Mouse (Mus musculus): ENCODE measurements around the gene Adk. TPM values are rescaled to one million over a fixed set of nuclear protein-coding genes. Genes with fewer than 3 reads are reported as not detected.

Gene Adk
- total and polyA plus RNA-seq, 3 experiments = 47.9 to 129 (median 59.0) TPM

DNA sequence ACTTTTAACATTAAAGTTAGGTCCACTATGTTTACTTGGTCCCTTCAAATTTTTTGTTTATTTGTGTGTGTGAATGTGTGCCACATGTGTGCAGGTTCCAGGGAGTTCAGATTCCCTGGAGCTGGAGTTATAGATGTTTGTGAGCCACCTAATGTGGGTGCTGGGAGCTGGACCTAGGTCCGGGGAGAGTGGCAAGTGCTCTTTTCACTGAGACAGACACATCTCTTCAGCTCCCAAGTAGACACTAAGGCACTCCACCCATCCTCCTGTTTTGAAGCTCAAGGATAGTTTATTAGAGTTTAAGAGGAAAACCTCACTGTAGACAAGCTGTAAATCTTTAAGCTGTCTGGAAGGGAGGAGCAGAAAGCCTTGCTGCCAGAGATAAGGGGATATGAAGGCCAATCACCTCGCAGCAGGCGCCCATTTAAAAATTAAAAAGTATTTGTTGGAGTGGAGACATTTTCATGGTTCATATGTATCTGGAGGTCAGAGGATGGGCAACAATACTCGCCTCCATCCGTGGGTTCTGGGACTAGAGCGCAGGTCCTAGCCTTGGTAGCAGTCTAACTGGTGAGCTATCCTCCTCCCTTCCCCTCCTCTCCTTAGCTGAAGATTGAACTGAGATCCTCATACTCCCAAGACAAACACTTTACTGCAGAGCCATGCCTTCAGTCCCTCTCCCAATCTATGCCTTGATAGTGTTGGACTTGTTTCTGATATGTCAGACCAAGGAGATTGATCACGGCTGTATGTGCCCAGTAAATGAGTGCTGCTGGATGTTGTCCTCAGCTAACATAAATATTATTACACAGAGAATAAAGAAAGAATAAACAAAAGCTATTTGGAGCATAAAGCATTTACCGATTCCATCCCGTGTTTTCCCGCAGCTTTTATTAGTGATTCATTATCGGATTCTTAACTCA lies 22.3 kb downstream of the Adk start:
- dilution Hi-C loops (cut with MboI; ENCODE audit: extremely low pct_ligation_motif_present, extremely low pct_unique_long_range_greater_than_20kb, low sequenced_read_pairs) = no loop called here
- DNase-seq (ENCODE audit: extremely low read depth) = no peak
- H3K4me1 ChIP-seq (ENCODE audit: control insufficient read depth in 1 of 2, insufficient read depth in 2 of 2) = peaks cover 2 to 16% of the 10 kb centered on the region in 2 experiments; a peak in 2 of 4 replicates

DNA sequence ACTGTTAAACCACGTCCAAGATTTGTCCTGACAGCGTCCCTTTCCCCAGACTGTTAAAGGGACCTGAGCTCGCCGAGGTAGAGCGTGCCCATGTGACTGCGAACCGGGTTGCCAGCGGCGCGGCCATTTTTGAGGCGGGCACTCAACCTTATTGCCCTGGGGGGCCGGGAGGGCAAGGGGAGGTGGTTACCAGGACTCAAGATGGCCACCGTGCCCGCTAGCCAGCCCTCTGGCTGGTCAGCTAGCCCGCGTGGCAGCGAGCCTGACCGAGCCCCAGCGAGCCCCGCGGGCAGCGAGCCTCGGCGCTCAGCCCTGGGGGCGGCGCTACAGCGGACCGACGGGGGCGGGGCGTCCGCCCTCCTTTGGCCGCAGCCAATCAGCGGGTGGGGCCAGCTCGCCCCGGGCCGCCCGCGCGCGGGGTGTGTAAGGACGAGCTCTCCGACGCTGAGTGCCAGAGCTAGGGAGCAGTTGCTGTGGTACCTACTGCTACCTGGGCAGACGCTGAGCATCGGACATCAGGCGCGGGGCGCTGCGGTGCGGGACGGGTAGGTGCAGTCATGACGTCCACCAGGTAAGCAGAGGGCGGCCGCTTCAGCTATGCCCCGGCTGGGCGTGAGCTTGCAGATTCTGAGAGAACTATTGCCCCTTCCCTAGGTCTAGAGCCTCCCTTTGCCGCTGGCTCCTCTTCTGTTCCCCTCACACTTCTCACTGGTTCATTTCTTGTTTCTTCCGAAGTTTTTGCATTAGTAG lies 23.6 kb downstream of the Adk start:
- Histone ChIP-seq H3K4me3 (replicated peaks in 1 of 3; ENCODE audit: low read depth in 2 of 3, low read length in 2 of 3, poor library complexity in 1 of 3) (peak overlapping the region; percentile 55 to 90 (median 75)), H3K9ac (ENCODE audit: insufficient read depth, low read depth) (peak overlapping the region; percentile 68), H3K4me1 (ENCODE audit: control insufficient read depth in 1 of 2, insufficient read depth in 2 of 2) (peaks cover 2 to 16% of the 10 kb centered on the region in 2 experiments; a peak in 2 of 4 replicates), H3K36me3 (replicated peaks in 1 of 2; ENCODE audit: control insufficient read depth in 1 of 2, insufficient read depth in 1 of 2, low read length in 1 of 2) (no peaks in the 10 kb centered on the region), H3K9me3 (replicated peaks; ENCODE audit: low read length) (no peaks in the 10 kb centered on the region), H3K4me2 (ENCODE audit: insufficient read depth, low read depth, poor library complexity, severe bottlenecking) (peak overlapping the region; percentile 80), H3K27ac (ENCODE audit: insufficient read depth, low read depth) (no peak overlapping the region), H3K27me3 (replicated peaks) (no peaks in the 10 kb centered on the region), H3K79me2 (replicated peaks; ENCODE audit: control insufficient read depth, extremely low read depth, insufficient read depth, poor library complexity, severe bottlenecking) (no peaks in the 10 kb centered on the region)
- DNase-seq (ENCODE audit: extremely low read depth) = peak; percentile 72
- TF ChIP-seq MAFK (IDR thresholded peaks at IDR 0.05; ENCODE audit: insufficient replicate concordance, low read length) = no peak
- TF ChIP-seq HCFC1 (IDR thresholded peaks at IDR 0.05; ENCODE audit: low read depth, low read length) = peak; percentile 71
- peak; percentile 57 for TF ChIP-seq USF2 (conservative IDR thresholded peaks at IDR 0.05; ENCODE audit: low read depth, low read length)
- peak; percentile 57; the same call in 1 of the 2 replicates for TF ChIP-seq NRF1 (IDR thresholded peaks at IDR 0.05; ENCODE audit: low read depth, low read length)
- TF ChIP-seq ZNF384 (IDR thresholded peaks at IDR 0.05; ENCODE audit: low read depth, low read length) = no peak
- peak; percentile 48; the same call in 1 of the 2 replicates for TF ChIP-seq TCF12 (IDR thresholded peaks at IDR 0.05; ENCODE audit: low read depth, low read length)
- peak; percentile 37; the same call in 1 of the 2 replicates for TF ChIP-seq NELFE (IDR thresholded peaks at IDR 0.05; ENCODE audit: low read depth, low read length)
- TF ChIP-seq POLR2A (IDR thresholded peaks at IDR 0.05; ENCODE audit: low read depth, low read length) = peak; percentile 56; the same call in 1 of the 2 replicates
- TF ChIP-seq CHD2 (IDR thresholded peaks at IDR 0.05; ENCODE audit: low read length) = no peak
- peak; percentile 78; the same call in 1 of the 2 replicates for TF ChIP-seq MXI1 (IDR thresholded peaks at IDR 0.05; ENCODE audit: low read depth, low read length)
- 0 out of 2 replicates have a peak, but pooled peaks have one; percentile 26 for TF ChIP-seq BHLHE40 (IDR thresholded peaks at IDR 0.05; ENCODE audit: low read depth, low read length)
- peak; percentile 60 for TF ChIP-seq ZMIZ1 (IDR thresholded peaks at IDR 0.05; ENCODE audit: low read depth, low read length)
- no peak for TF ChIP-seq TBP (conservative IDR thresholded peaks at IDR 0.05; ENCODE audit: low read depth, low read length)
- peak; percentile 76 for TF ChIP-seq USF1 (IDR thresholded peaks at IDR 0.05; ENCODE audit: low read depth, low read length)
- no peak for TF ChIP-seq MEF2A (IDR thresholded peaks at IDR 0.05; ENCODE audit: borderline replicate concordance, low read depth, low read length)
- no peak for TF ChIP-seq SMC3 (IDR thresholded peaks at IDR 0.05; ENCODE audit: low read depth, low read length)
- peak; percentile 48; the same call in 1 of the 2 replicates for TF ChIP-seq MAX (IDR thresholded peaks at IDR 0.05; ENCODE audit: low read length)
- TF ChIP-seq UBTF (IDR thresholded peaks at IDR 0.05; ENCODE audit: low read depth, low read length) = 0 out of 2 replicates have a peak, but pooled peaks have one; percentile 53
- TF ChIP-seq KAT2A (IDR thresholded peaks at IDR 0.05; ENCODE audit: insufficient replicate concordance, low read length) = no peak
- TF ChIP-seq EP300 (IDR thresholded peaks at IDR 0.05; ENCODE audit: low read length) = no peak
- TF ChIP-seq RAD21 (IDR thresholded peaks at IDR 0.05; ENCODE audit: low read depth, low read length) = no peak
- dilution Hi-C loops (cut with MboI; ENCODE audit: extremely low pct_ligation_motif_present, extremely low pct_unique_long_range_greater_than_20kb, low sequenced_read_pairs) (no loop called here), in situ Hi-C loops (cut with MboI; ENCODE audit: low pct_ligation_motif_present, low pct_unique_long_range_greater_than_20kb, low sequenced_read_pairs) (no loop called here)

More for the DNA sequence above, 22.3 kb downstream of the Adk start:
- no peak overlapping the region for H3K9ac ChIP-seq (ENCODE audit: insufficient read depth, low read depth)
- in situ Hi-C loops (cut with MboI; ENCODE audit: low pct_ligation_motif_present, low pct_unique_long_range_greater_than_20kb, low sequenced_read_pairs) = no loop called here
- TF ChIP-seq PAX5 (IDR thresholded peaks at IDR 0.05; ENCODE audit: low read length) (no peak), GABPA (IDR thresholded peaks at IDR 0.05; ENCODE audit: insufficient replicate concordance, low read depth, low read length) (no peak), EP300 (IDR thresholded peaks at IDR 0.05; ENCODE audit: low read length) (no peak), ETS1 (conservative IDR thresholded peaks at IDR 0.05; ENCODE audit: low read depth, low read length) (no peak), MYC (IDR thresholded peaks at IDR 0.05; ENCODE audit: low read depth, low read length) (no peak)
- no peak overlapping the region for H3K4me3 ChIP-seq (replicated peaks in 1 of 3; ENCODE audit: low read depth in 2 of 3, low read length in 2 of 3, poor library complexity in 1 of 3)
- H3K27ac ChIP-seq (ENCODE audit: insufficient read depth, low read depth) = no peak overlapping the region
- peaks cover 0 to 2% of the 10 kb centered on the region in 2 experiments for H3K36me3 ChIP-seq (replicated peaks in 1 of 2; ENCODE audit: control insufficient read depth in 1 of 2, insufficient read depth in 1 of 2, low read length in 1 of 2)
- H3K4me2 ChIP-seq (ENCODE audit: insufficient read depth, low read depth, poor library complexity, severe bottlenecking) = no peak overlapping the region
- no peaks in the 10 kb centered on the region for H3K27me3 ChIP-seq (replicated peaks)
- H3K79me2 ChIP-seq (replicated peaks; ENCODE audit: control insufficient read depth, extremely low read depth, insufficient read depth, poor library complexity, severe bottlenecking) = no peaks in the 10 kb centered on the region
- no peaks in the 10 kb centered on the region for H3K9me3 ChIP-seq (replicated peaks; ENCODE audit: low read length)

Measured in CH12.LX (cell line).